Mouse (Mus musculus) liver, embryonic 14.5 days (tissue): ENCODE measurements around the gene Gtf2h3.

ENCODE experiments used
- CTCF ChIP-seq: IDR thresholded peaks from 2 replicates; pipeline ENCODE4 v1.5.1; 2016; ENCODE audit warnings: antibody characterized with exemption, low read depth, control low read depth
- EP300 ChIP-seq: IDR thresholded peaks from 2 replicates; pipeline ENCODE4 v1.6.1; 2016; ENCODE audit warnings: antibody characterized with exemption, low read depth

DNA sequence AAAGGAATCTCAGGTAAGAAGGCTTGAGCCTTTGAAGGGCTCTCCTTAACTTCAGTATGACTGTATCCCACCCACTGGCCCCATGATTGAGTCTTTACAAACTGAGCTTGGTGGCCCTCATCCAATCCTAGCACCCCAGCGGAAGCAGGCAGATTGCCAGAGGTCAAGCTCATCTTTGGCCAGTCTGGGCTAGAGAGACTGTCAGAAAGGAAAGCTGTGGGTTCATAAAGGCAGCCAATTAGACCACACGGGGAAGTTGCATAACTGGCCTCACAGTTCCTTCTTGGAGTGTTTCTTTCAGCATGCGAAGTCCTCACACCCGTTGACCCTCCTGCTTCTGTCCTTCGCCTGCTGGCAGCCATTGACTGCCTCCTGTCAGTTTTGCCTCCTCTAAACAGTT lies 3.6 kb downstream of the Gtf2h3 start:
- no peak for TF ChIP-seq CTCF
- TF ChIP-seq EP300, result no peak
